Mouse (Mus musculus) forebrain, embryonic 14.5 days (tissue): ENCODE data around the gene Rap1gap2. TPM values are rescaled to one million over a fixed set of nuclear protein-coding genes. Genes with fewer than 3 reads are reported as not detected.

Experiments
- ATAC-seq: fragments of 200-750 bp; cut with Nextera tagmentation; 2 replicates; pipeline ENCODE4 v1.8.0; 2017; ENCODE audit warnings: mild to moderate bottlenecking, moderate library complexity
- DNase-seq: peaks from one replicate; pipeline ENCODE4 v3.0.0-alpha.2; 2015; ENCODE audit warnings: low spot score
- H3K27ac ChIP-seq: fragments of 300-500 bp; sonication (generic); 2 replicates; pipeline ENCODE4 v1.5.1; 2014; ENCODE audit warnings: low read depth, mild to moderate bottlenecking, control low read depth, low read length, moderate library complexity
- H3K27me3 ChIP-seq: fragments of 300-500 bp; sonication (generic); replicated peaks from 2 replicates; pipeline ENCODE4 v1.6.1; 2014; ENCODE audit warnings: low read length, control low read depth, mixed read lengths; ENCODE audit not compliant: control insufficient read depth, insufficient read depth
- H3K36me3 ChIP-seq: fragments of 300-500 bp; sonication (generic); 2 replicates; pipeline ENCODE4 v1.6.1; 2014; ENCODE audit warnings: low read length, control low read depth; ENCODE audit not compliant: control insufficient read depth, insufficient read depth
- H3K4me1 ChIP-seq: fragments of 300-500 bp; sonication (generic); 2 replicates; pipeline ENCODE4 v1.6.1; 2014; ENCODE audit warnings: antibody characterized with exemption, low read length, control low read depth; ENCODE audit not compliant: control insufficient read depth, insufficient read depth
- H3K4me2 ChIP-seq: fragments of 300-500 bp; sonication (generic); 2 replicates; pipeline ENCODE4 v1.6.1; 2014; ENCODE audit warnings: mild to moderate bottlenecking, control low read depth, low read length
- H3K4me3 ChIP-seq: fragments of 300-500 bp; sonication (generic); 2 replicates; pipeline ENCODE4 v1.5.1; 2014; ENCODE audit warnings: low read depth, low read length, control low read depth
- H3K9ac ChIP-seq: fragments of 300-500 bp; sonication (generic); 2 replicates; pipeline ENCODE4 v1.6.1; 2014; ENCODE audit warnings: mild to moderate bottlenecking, low read length, control low read depth, moderate library complexity
- H3K9me3 ChIP-seq: fragments of 300-500 bp; sonication (generic); replicated peaks from 2 replicates; pipeline ENCODE4 v1.6.1; 2016; ENCODE audit warnings: low read length, control low read depth, mixed read lengths; ENCODE audit not compliant: control insufficient read depth
- WGBS: fragments of 180-500 bp; shearing (Covaris S2); extraction: QIAGEN DNeasy Blood & Tissue Kit; methylation state at CpG from one replicate; pipeline ENCODE4 v1.1.7; 2014; 5-methylcytosine and 5-hydroxymethylcytosine counted together
- polyA plus RNA-seq: library from polyadenylated mRNA; unstranded; fragments of >200 nt; fragmentation: Nextera tagmentation; extraction: Ambion mirVana; gene quantifications from 2 replicates; pipeline ENCODE4 v1.2.1, GENCODE M21; 2014

The Rap1gap2 gene
- polyA plus RNA-seq, 1 experiment from 2014 or later, result 5.1 TPM

DNA sequence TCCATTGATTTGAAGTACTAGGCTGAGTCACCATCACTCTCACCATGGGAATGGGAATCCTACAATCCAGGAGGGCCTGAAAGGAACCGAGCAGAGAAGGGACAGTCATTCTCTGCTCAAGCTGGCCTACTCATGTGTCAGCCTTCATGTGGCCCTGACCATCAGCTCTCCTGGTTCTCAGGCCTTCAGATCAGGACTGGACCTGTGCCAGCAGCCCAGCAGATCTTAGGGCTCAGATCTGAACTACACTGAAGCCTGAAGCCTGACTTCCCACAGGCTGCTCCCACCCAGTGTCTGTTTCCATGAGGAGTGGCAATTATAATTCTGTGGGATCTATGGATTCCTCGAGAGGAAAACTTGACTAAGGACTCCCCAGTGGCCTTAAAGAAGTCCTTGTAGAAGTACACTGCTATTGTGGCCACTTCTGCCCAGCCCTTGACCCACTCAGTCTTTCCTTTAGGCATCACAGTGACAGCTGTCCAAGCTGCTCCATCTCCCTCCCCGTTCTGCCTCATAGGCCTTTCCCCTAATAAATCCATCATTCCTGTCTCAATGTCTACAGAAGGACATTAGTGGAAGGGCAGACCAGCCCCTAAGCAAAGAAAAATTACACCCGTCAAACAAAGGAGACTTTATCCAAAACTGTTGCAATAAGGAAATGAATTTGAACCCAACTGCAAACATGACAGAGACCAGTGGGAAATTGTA is 231.4 kb downstream of the Rap1gap2 start:
- Histone ChIP-seq H3K9ac (no peak overlapping the region), H3K27me3 (no peaks in the 10 kb centered on the region), H3K36me3 (no peaks in the 10 kb centered on the region), H3K4me1 (no peaks in the 10 kb centered on the region), H3K9me3 (no peaks in the 10 kb centered on the region), H3K4me3 (no peak overlapping the region), H3K4me2 (no peak overlapping the region), H3K27ac (no peak overlapping the region)
- DNase-seq, result no peak
- WGBS, result 74% methylated on average over 4 of the region's 4 CpGs
- ATAC-seq, result no peak

GRCm38 (mm10) chr11:74376847-74377246 is 233.9 kb downstream of the Rap1gap2 start:
- ATAC-seq, result peak; percentile 88
- no peak overlapping the region for H3K4me3 ChIP-seq
- H3K4me2 ChIP-seq, result no peak overlapping the region
- 73% methylated on average over 3 of the region's 3 CpGs for WGBS
- H3K4me1 ChIP-seq, result no peaks in the 10 kb centered on the region
- no peaks in the 10 kb centered on the region for H3K9me3 ChIP-seq
- no peaks in the 10 kb centered on the region for H3K27me3 ChIP-seq
- no peak overlapping the region for H3K9ac ChIP-seq
- H3K36me3 ChIP-seq, result no peaks in the 10 kb centered on the region
- H3K27ac ChIP-seq, result no peak overlapping the region
- DNase-seq, result peak; percentile 84

DNA sequence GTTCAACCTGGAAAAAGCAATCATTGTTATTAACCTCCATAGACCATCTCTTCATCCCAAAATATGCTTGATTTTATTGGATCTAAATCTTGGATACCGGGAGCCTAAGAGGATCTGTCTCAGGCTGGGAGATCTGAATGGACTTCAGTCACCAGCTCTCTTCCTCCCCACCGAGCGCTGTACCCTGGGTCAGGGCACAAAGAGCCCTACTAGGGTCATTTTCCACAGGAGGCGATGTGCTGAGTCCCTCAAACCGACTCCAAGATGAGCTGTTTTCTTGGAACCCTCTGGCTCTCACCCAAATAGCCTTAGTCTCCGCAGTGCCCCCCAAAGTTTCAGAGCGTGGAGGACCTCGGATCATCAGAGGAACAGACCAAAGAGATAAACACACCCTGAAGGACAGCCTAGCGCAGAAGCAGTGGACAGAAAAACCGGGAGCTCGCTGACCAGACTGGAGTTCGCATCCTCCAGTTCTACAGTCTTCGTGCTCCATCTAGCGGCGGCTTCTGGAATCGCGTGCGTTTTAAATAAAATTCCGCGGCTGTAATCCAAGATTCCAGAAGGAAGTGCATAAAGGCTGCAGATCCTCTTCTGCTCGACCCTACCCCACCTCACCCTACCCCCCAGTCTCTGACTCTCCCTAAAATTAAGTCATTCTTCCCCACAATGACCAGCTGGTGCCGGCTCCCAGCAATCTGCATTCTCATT is 239.2 kb downstream of the Rap1gap2 start:
- 10% methylated on average over 22 of the region's 22 CpGs for WGBS
- Histone ChIP-seq H3K4me3 (no peak overlapping the region), H3K27ac (no peak overlapping the region), H3K4me2 (no peak overlapping the region), H3K9ac (no peak overlapping the region), H3K36me3 (no peaks in the 10 kb centered on the region), H3K9me3 (no peaks in the 10 kb centered on the region), H3K4me1 (no peaks in the 10 kb centered on the region), H3K27me3 (no peaks in the 10 kb centered on the region; the same call in 1 of the 2 replicates)
- ATAC-seq (peak; percentile 67), DNase-seq (peak; percentile 81)

DNA sequence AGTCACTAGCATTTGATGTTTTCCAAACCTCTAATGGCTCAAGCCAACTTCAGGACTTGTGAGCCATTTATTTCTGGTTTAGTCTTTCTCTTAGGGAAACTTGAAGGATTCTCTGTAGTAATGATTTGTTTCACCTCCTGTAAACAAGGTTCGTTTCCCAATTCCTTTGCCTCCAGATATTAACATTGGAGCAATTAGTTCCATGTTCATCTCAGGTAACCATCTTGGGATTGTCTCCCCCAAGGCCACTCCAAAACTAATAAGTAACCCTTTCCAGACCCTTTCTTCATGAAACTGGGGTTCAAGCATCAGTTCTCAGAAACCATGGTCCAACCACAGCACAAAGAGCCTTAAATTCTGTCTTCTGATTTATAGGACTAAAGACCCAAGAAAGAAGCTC is 248.9 kb downstream of the Rap1gap2 start, which contains the start of gene Olfr412:
Gene Olfr412 (plus strand): TSS at position 301 of the 400 bp plus-strand sequence.
- Histone ChIP-seq H3K4me3 (no peak within 1 kb of the TSS), H3K27ac (no peak within 1 kb of the TSS), H3K4me1 (no peaks in the 10 kb centered on the region), H3K9ac (no peak within 1 kb of the TSS), H3K36me3 (no peaks in the 10 kb centered on the region), H3K27me3 (no peaks in the 10 kb centered on the region), H3K4me2 (no peak within 1 kb of the TSS), H3K9me3 (no peaks in the 10 kb centered on the region; the same call in 1 of the 2 replicates)
- 73% methylated on average over 1 of the region's 1 CpGs for WGBS
- no peak for DNase-seq
- ATAC-seq, result no peak

DNA sequence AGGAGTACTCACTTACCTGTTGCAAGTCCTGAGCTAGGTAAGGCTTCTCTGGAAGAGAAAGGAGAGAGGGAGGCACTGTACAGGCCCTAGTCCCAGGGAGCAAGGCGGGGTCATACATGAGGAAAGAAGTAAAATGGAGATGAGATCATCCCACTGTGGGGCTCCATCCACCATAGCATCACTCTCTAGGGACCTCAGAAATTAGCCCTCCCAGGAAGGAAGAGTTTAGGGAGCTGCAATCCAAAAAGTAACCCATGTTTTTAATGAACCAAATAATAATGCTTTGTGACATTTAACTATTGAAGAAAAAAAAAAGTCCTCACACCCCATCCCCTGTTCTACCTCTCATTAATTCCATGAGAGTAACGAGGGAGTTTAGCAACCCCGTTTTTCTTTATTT is 258.2 kb downstream of the Rap1gap2 start, which contains the start of gene Olfr411:
Gene Olfr411 (minus strand): TSS at position 101 of the 400 bp plus-strand sequence.
- H3K36me3 ChIP-seq, result no peaks in the 10 kb centered on the region
- H3K4me3 ChIP-seq, result no peak within 1 kb of the TSS
- no peaks in the 10 kb centered on the region for H3K27me3 ChIP-seq
- no peak for DNase-seq
- no peak within 1 kb of the TSS for H3K4me2 ChIP-seq
- 75% methylated on average over 3 of the region's 3 CpGs for WGBS
- no peaks in the 10 kb centered on the region for H3K9me3 ChIP-seq
- H3K9ac ChIP-seq, result no peak within 1 kb of the TSS
- no peak for ATAC-seq
- H3K27ac ChIP-seq, result no peak within 1 kb of the TSS
- no peaks in the 10 kb centered on the region for H3K4me1 ChIP-seq

- Histone ChIP-seq H3K4me2 (no peak within 1 kb of the TSS), H3K9ac (no peak within 1 kb of the TSS), H3K4me3 (no peak within 1 kb of the TSS), H3K36me3 (no peaks in the 10 kb centered on the region), H3K9me3 (no peaks in the 10 kb centered on the region), H3K27ac (no peak within 1 kb of the TSS), H3K27me3 (no peaks in the 10 kb centered on the region), H3K4me1 (no peaks in the 10 kb centered on the region)
- ATAC-seq, result no peak
- WGBS, result 84% methylated on average over 6 of the region's 6 CpGs
- no peak for DNase-seq
Measured at GRCm38 (mm10) chr11:74337931-74338330, 272.8 kb downstream of the Rap1gap2 start, which contains the start of gene Olfr410. Gene Olfr410 (minus strand): TSS chr11:74338031.

Other genes with a start within 250 kb of the Rap1gap2 start
- not detected in 2 replicates for gene Olfr412, start 248.8 kb downstream of the Rap1gap2 start, polyA plus RNA-seq
- gene Ccdc92b, start 8.7 kb upstream of the Rap1gap2 start, polyA plus RNA-seq, result 2.3 and 3.2 TPM in 2 replicates
- 6.3 and 7.7 TPM in 2 replicates for gene Cluh, start 38.6 kb upstream of the Rap1gap2 start, polyA plus RNA-seq
- gene Pafah1b1, start 113.8 kb upstream of the Rap1gap2 start, polyA plus RNA-seq, result 88.2 and 104 TPM in 2 replicates
- 32.1 and 38.8 TPM in 2 replicates for gene Mettl16, start 159.9 kb upstream of the Rap1gap2 start, polyA plus RNA-seq
- gene Mnt, start 220.0 kb upstream of the Rap1gap2 start, polyA plus RNA-seq, result 6.8 and 7.6 TPM in 2 replicates